Mouse (Mus musculus) thymus, postnatal 0 days (tissue): ENCODE results near the gene Mpi. TPM values are rescaled to one million over a fixed set of nuclear protein-coding genes. Genes with fewer than 3 reads are reported as not detected.

Experiments
- DNase-seq: peaks from one replicate; pipeline ENCODE4 v3.0.0-alpha.2; 2015; ENCODE audit warnings: low spot score
- polyA plus RNA-seq: library from polyadenylated mRNA; unstranded; fragments of >200 nt; fragmentation: Nextera tagmentation; extraction: Ambion mirVana; gene quantifications from 2 replicates; pipeline ENCODE4 v1.2.1, GENCODE M21; 2015

Mpi gene
- 20.9 and 21.6 TPM in 2 replicates for polyA plus RNA-seq

- DNase-seq, result peak; percentile 55
Observed at GRCm38 (mm10) chr9:57552139-57552887, at the start of gene Mpi. TSS of gene Mpi (minus strand) at chr9:57552763.

- DNase-seq, result no peak
Observed at GRCm38 (mm10) chr9:57602098-57602497, 49.5 kb upstream of the Mpi start.

GRCm38 (mm10) chr9:57601353-57601706 lies 48.8 kb upstream of the Mpi start:
- no peak for DNase-seq

GRCm38 (mm10) chr9:57600620-57601352 lies 48.2 kb upstream of the Mpi start:
- no peak for DNase-seq

- DNase-seq, result no peak
Observed at GRCm38 (mm10) chr9:57598851-57599563, 46.4 kb upstream of the Mpi start.

- no peak for DNase-seq
Observed at GRCm38 (mm10) chr9:57597929-57598382, 45.4 kb upstream of the Mpi start.

GRCm38 (mm10) chr9:57597265-57597664 lies 44.7 kb upstream of the Mpi start:
- DNase-seq, result no peak

GRCm38 (mm10) chr9:57594174-57594509 lies 41.6 kb upstream of the Mpi start:
- DNase-seq, result no peak

- no peak for DNase-seq
Observed at GRCm38 (mm10) chr9:57593454-57594173, 41.1 kb upstream of the Mpi start.

GRCm38 (mm10) chr9:57590726-57591125 lies 38.2 kb upstream of the Mpi start:
- no peak for DNase-seq

GRCm38 (mm10) chr9:57589224-57590126 lies 36.9 kb upstream of the Mpi start, which contains the start of gene Ulk3:
TSS of gene Ulk3 (plus strand) at chr9:57589452.
- DNase-seq, result peak; percentile 88

- peak; percentile 6 for DNase-seq
Observed at GRCm38 (mm10) chr9:57584991-57585390, 32.4 kb upstream of the Mpi start.

- no peak for DNase-seq
Observed at GRCm38 (mm10) chr9:57577144-57577849, 24.7 kb upstream of the Mpi start.

- DNase-seq, result no peak
Observed at GRCm38 (mm10) chr9:57575577-57575976, 23.0 kb upstream of the Mpi start.

- DNase-seq, result no peak
Observed at GRCm38 (mm10) chr9:57574397-57574796, 21.8 kb upstream of the Mpi start.

- no peak for DNase-seq
Observed at GRCm38 (mm10) chr9:57568500-57568899, 15.9 kb upstream of the Mpi start.

- no peak for DNase-seq
Observed at GRCm38 (mm10) chr9:57566846-57567245, 14.3 kb upstream of the Mpi start.

GRCm38 (mm10) chr9:57565741-57566221 lies 13.2 kb upstream of the Mpi start:
- DNase-seq, result no peak

GRCm38 (mm10) chr9:57564609-57565008 lies 12.0 kb upstream of the Mpi start:
- no peak for DNase-seq
